Mouse (Mus musculus) stomach, postnatal 0 days (tissue): ENCODE results near the gene Rnf141. TPM values are rescaled to one million over a fixed set of nuclear protein-coding genes. Genes with fewer than 3 reads are reported as not detected.

Source experiments
- ATAC-seq: fragments of 200-750 bp; cut with Nextera tagmentation; 2 replicates; pipeline ENCODE4 v1.8.0; 2017; ENCODE audit not compliant: low FRiP score, low TSS enrichment
- DNase-seq: peaks from one replicate; pipeline ENCODE4 v3.0.0-alpha.2; 2016; ENCODE audit warnings: low spot score
- H3K27ac ChIP-seq: fragments of 300-500 bp; sonication (generic); replicated peaks from 2 replicates; pipeline ENCODE4 v1.5.1; 2014; ENCODE audit warnings: mild to moderate bottlenecking, control low read depth
- H3K27me3 ChIP-seq: fragments of 300-500 bp; sonication (generic); 2 replicates; pipeline ENCODE4 v1.6.1; 2014; ENCODE audit warnings: low read length; ENCODE audit not compliant: control insufficient read depth, insufficient read depth
- H3K36me3 ChIP-seq: fragments of 300-500 bp; sonication (generic); 2 replicates; pipeline ENCODE4 v1.6.1; 2014; ENCODE audit warnings: low read length, mixed read lengths; ENCODE audit not compliant: control insufficient read depth, insufficient read depth
- H3K4me1 ChIP-seq: fragments of 300-500 bp; sonication (generic); replicated peaks from 2 replicates; pipeline ENCODE4 v1.6.1; 2014; ENCODE audit warnings: antibody characterized with exemption; ENCODE audit not compliant: control insufficient read depth, insufficient read depth
- H3K4me2 ChIP-seq: fragments of 300-500 bp; sonication (generic); replicated peaks from 2 replicates; pipeline ENCODE4 v1.6.1; 2014; ENCODE audit warnings: low read depth, mild to moderate bottlenecking, control low read depth, moderate library complexity
- H3K4me3 ChIP-seq: fragments of 300-500 bp; sonication (generic); 2 replicates; pipeline ENCODE4 v1.5.1; 2014; ENCODE audit warnings: low read depth, low read length, control low read depth
- H3K9ac ChIP-seq: fragments of 300-500 bp; sonication (generic); 2 replicates; pipeline ENCODE4 v1.6.1; 2014; ENCODE audit warnings: mild to moderate bottlenecking, low read length, control low read depth, mixed read lengths
- H3K9me3 ChIP-seq: fragments of 300-500 bp; sonication (generic); 2 replicates; pipeline ENCODE4 v1.6.1; 2016; ENCODE audit warnings: low read length; ENCODE audit not compliant: control insufficient read depth
- CTCF ChIP-seq: IDR thresholded peaks from 2 replicates; pipeline ENCODE4 v1.5.1; 2016; ENCODE audit warnings: antibody characterized with exemption, low read depth, mild to moderate bottlenecking, moderate library complexity
- EP300 ChIP-seq: optimal IDR thresholded peaks from 2 replicates; pipeline ENCODE3; 2016; ENCODE audit warnings: antibody characterized with exemption
- WGBS: fragments of 180-500 bp; shearing (Covaris S2); extraction: QIAGEN DNeasy Blood & Tissue Kit; methylation state at CpG from one replicate; pipeline ENCODE4 v1.1.7; 2014; 5-methylcytosine and 5-hydroxymethylcytosine counted together
- polyA plus RNA-seq: library from polyadenylated mRNA; unstranded; fragments of >200 nt; fragmentation: Nextera tagmentation; extraction: Ambion mirVana; gene quantifications from 2 replicates; pipeline ENCODE4 v1.2.1, GENCODE M21; 2015

Gene Rnf141
- polyA plus RNA-seq, 1 experiment from 2014 or later = 24.0 TPM

GRCm38 (mm10) chr7:110809585-110810557 is 34.4 kb downstream of the Rnf141 start:
- peak; percentile 18; the same call in 1 of the 2 replicates for ATAC-seq
- 83% methylated on average over 18 of the region's 18 CpGs for whole genome bisulfite sequencing

GRCm38 (mm10) chr7:110808962-110809361 is 35.3 kb downstream of the Rnf141 start:
- 59% methylated on average over 3 of the region's 3 CpGs for WGBS
- Histone ChIP-seq H3K27ac (peak overlapping the region; percentile 24; the same call in 1 of the 2 replicates), H3K9me3 (no peaks in the 10 kb centered on the region), H3K36me3 (no peaks in the 10 kb centered on the region), H3K27me3 (no peaks in the 10 kb centered on the region), H3K4me3 (no peak overlapping the region), H3K4me2 (no peak overlapping the region), H3K9ac (no peak overlapping the region), H3K4me1 (no peaks in the 10 kb centered on the region)
- ATAC-seq (no peak), DNase-seq (no peak)
- TF ChIP-seq EP300 (no peak), CTCF (no peak)

More at GRCm38 (mm10) chr7:110809585-110810557, 34.4 kb downstream of the Rnf141 start:
- H3K9me3 ChIP-seq = no peaks in the 10 kb centered on the region
- H3K27me3 ChIP-seq = no peaks in the 10 kb centered on the region
- no peak overlapping the region for H3K9ac ChIP-seq
- H3K27ac ChIP-seq = peak overlapping the region; percentile 24; the same call in 1 of the 2 replicates
- no peaks in the 10 kb centered on the region for H3K4me1 ChIP-seq
- H3K4me2 ChIP-seq = no peak overlapping the region
- no peak for TF ChIP-seq CTCF
- TF ChIP-seq EP300 = no peak
- DNase-seq = no peak
- H3K36me3 ChIP-seq = no peaks in the 10 kb centered on the region
- H3K4me3 ChIP-seq = no peak overlapping the region

- H3K27ac ChIP-seq = no peak overlapping the region
- H3K9me3 ChIP-seq = no peaks in the 10 kb centered on the region
- no peak overlapping the region for H3K9ac ChIP-seq
- H3K27me3 ChIP-seq = no peaks in the 10 kb centered on the region
- no peak overlapping the region for H3K4me2 ChIP-seq
- TF ChIP-seq EP300 = no peak
- TF ChIP-seq CTCF = no peak
- no peak overlapping the region for H3K4me3 ChIP-seq
- no peaks in the 10 kb centered on the region for H3K36me3 ChIP-seq
- ATAC-seq (no peak), DNase-seq (no peak)
- H3K4me1 ChIP-seq = no peaks in the 10 kb centered on the region
- WGBS = 78% methylated on average over 13 of the region's 13 CpGs
These were observed 36.7 kb downstream of the Rnf141 start for GRCm38 (mm10) chr7:110807460-110808030.

GRCm38 (mm10) chr7:110804266-110804665 is 40.0 kb downstream of the Rnf141 start:
- no peaks in the 10 kb centered on the region for H3K36me3 ChIP-seq
- peak; percentile 13 for DNase-seq
- H3K4me3 ChIP-seq = no peak overlapping the region
- TF ChIP-seq EP300 (no peak), CTCF (no peak)
- H3K9me3 ChIP-seq = no peaks in the 10 kb centered on the region
- H3K4me1 ChIP-seq = no peaks in the 10 kb centered on the region
- WGBS = 51% methylated on average over 3 of the region's 3 CpGs
- H3K27ac ChIP-seq = no peak overlapping the region
- H3K27me3 ChIP-seq = no peaks in the 10 kb centered on the region
- no peak for ATAC-seq
- no peak overlapping the region for H3K4me2 ChIP-seq
- no peak overlapping the region for H3K9ac ChIP-seq

GRCm38 (mm10) chr7:110803131-110803530 is 41.1 kb downstream of the Rnf141 start:
- H3K9me3 ChIP-seq = no peaks in the 10 kb centered on the region
- no peaks in the 10 kb centered on the region for H3K4me1 ChIP-seq
- no peak overlapping the region for H3K27ac ChIP-seq
- no peak overlapping the region for H3K4me3 ChIP-seq
- no peaks in the 10 kb centered on the region for H3K36me3 ChIP-seq
- 96% methylated on average over 10 of the region's 10 CpGs for WGBS
- no peak for ATAC-seq
- no peaks in the 10 kb centered on the region for H3K27me3 ChIP-seq
- no peak for TF ChIP-seq CTCF
- no peak for TF ChIP-seq EP300
- H3K4me2 ChIP-seq = no peak overlapping the region
- H3K9ac ChIP-seq = no peak overlapping the region
- no peak for DNase-seq

- WGBS = 3% methylated on average over 4 of the region's 4 CpGs
- no peak overlapping the region for H3K9ac ChIP-seq
- H3K4me1 ChIP-seq = no peaks in the 10 kb centered on the region
- no peak for TF ChIP-seq EP300
- TF ChIP-seq CTCF = peak; percentile 98
- no peaks in the 10 kb centered on the region for H3K9me3 ChIP-seq
- H3K36me3 ChIP-seq = no peaks in the 10 kb centered on the region
- H3K27me3 ChIP-seq = no peaks in the 10 kb centered on the region
- ATAC-seq (no peak), DNase-seq (peak; percentile 81)
- H3K4me2 ChIP-seq = no peak overlapping the region
- no peak overlapping the region for H3K4me3 ChIP-seq
- no peak overlapping the region for H3K27ac ChIP-seq
These were observed 43.2 kb downstream of the Rnf141 start for GRCm38 (mm10) chr7:110801028-110801427.
